Mouse (Mus musculus): ENCODE results near the gene Golt1a.

The Golt1a gene

DNA sequence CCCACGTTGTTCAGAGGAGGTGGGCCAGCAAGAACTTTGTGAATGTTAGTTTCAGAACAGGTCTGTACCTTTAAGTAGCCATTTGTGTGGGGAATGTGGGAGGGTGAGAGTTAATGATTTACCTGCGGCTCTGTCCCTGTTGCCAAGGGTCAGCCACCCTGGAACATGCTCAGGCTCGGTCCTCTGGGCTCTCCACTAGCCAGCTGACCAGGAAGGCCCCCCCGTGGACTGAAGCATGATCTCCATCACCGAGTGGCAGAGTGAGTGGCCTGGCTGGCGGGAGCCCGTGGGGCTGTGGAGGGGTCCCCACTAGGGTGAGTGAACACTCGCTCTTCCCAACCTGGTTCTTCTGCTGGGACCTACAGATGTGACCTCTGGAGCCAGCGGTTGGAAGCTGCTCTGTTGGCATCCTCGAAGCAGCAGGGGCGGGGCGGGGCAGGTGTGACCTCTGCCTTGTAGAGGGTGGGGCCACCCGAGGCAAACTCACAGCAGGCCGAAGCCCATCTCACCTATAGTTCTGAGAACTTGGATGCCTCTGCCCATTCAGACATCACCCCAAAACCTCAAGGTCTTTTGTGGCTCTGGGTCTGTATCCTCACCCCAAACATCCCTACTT, at the start of gene Golt1a:
Gene Golt1a, plus strand, starts transcription at position 149 of the 616 bp plus-strand sequence.
- no peak for DNase-seq (ENCODE audit: low spot score)

DNA sequence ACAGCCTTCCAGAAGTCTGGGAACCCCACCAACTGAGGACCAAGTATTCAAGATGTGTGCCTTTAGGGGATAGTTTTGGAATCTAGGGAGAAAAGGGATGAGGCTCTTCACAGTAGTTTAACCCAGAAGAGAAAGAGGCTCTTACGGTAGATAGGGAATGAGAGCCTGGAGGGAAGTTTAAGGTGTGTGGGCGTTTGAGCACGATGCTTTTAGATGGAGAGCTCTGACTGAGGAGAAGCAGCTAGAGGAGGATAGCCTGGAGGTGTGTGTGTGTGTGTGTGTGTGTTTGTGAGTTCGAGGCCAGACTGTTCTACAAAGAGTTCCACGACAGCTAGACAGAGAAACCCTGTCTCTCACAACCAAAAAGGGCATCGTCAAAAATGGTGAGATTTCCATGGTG, 47.0 kb upstream of the Golt1a start:
- no peak for DNase-seq (ENCODE audit: low spot score)

DNA sequence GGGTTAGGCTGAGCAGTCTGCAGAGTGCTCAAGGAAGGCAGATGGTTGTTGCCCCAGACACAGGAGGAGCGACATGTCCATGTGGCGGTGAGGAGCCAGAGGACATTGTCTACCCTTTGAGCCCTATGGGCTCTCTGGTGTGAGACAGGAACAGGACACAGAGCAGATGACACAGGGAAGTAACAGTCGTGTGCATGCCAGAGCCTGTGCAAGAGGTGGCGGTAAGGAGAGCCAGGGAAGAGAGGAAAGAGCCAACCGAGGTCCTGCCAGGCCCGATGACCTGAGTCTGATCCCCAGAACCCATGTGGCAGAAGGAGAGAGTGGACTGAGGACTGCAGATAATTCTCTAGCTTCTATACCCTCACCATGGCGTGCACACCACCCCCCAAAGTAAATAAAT, 46.5 kb upstream of the Golt1a start:
- DNase-seq (ENCODE audit: low spot score) = no peak

DNA sequence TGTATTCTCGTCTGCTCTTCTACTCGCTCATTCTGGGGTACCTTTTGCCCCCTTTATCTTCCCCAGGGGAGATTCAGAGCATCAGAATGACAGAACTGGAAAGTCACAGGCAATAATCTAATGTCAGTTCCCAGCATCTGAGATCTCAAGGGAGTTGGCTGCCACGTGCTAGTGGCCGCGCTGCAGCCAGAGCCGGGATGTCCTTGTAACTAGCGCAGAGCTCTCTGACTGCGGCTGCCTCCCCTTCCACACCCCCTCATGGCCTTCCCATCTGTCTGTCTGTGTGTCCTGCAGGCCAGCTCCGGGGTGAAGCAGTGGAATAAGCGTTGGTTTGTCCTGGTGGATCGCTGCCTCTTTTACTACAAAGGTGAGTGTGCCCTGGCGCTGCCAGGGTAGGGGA, 45.2 kb upstream of the Golt1a start:
- DNase-seq (ENCODE audit: low spot score) = no peak

DNA sequence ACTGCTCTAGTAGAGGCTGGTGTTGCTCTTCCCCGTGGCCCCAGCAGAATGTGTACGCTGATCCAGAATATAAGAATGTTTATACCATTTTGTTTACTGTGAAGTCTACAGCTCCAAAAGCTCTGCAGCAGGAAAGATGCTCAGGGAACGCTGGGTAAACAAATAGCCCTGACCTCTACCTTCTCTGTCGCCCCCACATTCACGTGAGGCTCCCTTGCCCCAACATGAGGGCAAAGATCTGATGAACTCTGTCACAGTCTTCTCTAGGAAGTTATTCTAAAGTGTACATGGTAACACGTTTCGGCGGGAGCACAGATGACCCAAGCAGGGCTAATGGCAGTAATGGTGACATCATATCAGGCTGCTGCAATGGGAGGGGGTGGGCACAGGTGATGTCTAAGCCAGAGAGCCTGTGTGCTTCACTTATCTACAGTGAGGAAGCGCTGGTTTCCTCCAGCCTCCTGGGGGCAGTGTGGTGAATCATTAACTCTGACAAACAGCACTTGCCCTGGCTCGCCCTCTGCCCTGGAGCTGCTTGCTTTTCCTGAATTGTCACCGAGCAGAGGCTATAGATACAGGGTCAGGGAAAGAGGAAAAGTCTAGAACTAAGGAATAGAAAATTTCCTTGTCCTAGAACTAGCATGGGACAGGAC, 44.4 kb upstream of the Golt1a start:
- DNase-seq (ENCODE audit: low spot score) = peak; percentile 39

DNA sequence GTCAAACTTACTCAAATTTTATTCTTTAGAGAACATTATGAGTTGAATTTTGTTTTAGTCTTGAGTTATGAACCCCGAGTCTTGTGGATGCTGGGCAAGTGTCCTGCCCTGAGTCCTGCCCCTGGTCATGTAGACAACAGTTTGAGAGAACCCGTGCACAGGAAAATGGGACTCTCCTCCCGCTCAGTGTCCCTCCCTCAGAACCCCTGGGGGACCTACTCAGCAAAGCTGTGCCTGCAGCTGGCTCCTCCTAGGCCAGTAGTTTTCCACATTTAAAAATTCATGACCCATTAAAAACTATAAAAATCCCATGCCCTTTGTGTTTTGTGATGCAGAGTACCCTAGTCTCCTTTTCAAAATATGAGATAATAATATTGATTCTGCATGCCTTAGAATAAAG, 42.5 kb upstream of the Golt1a start:
- DNase-seq (ENCODE audit: low spot score) = no peak

DNA sequence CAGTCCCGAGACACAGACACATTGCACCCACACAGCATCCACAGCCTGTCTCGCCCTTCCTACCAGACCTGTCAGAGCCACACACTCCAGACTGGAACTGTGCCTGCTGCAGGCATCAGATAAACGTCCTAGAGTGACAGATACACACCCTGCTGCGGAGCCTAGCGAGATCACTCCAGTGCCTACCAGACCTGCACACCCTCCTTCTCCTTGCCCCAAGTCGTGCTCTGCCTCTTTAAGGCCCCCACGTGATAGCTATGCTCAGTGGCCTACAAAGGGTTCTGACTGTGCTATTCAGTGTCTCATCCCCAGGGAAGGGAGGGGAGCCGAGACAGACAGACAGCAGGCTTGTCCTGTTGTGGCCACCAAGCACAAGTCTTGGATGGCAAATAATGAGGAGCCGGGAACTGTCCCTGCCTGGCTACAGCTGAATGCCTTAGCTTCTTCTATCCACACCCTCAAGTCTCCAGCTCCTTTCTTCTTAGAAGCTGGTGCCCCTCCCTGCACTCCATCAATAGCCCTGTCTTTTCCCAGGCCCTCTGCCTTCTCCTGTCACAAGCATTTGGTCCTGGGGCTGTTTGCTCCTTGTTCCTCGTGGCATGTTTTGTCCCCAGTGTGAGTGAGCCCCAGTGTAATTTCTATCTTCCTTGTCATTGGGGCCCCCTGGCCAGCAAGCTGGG, 41.6 kb upstream of the Golt1a start:
- peak; percentile 48 for DNase-seq (ENCODE audit: low spot score)

DNA sequence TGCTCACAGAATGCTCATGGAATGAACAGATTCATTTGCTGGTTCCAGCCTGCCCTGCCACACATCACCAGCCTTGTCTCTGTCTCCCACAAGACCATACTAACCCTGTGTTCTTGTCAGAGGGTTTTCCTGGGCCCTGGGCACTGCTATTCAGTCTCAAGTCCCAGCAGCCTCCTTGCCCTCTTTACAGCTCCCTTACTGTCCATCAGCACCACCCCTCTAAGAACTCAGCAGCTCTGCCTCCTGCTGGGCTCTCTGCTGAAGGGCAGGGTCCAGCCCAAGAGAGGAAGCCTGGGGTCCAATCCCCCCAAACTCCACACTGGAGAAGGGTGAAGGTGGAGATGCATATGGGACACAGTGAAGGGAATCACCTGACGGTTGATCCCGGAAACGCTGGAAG, 41.1 kb upstream of the Golt1a start:
- no peak for DNase-seq (ENCODE audit: low spot score)

DNA sequence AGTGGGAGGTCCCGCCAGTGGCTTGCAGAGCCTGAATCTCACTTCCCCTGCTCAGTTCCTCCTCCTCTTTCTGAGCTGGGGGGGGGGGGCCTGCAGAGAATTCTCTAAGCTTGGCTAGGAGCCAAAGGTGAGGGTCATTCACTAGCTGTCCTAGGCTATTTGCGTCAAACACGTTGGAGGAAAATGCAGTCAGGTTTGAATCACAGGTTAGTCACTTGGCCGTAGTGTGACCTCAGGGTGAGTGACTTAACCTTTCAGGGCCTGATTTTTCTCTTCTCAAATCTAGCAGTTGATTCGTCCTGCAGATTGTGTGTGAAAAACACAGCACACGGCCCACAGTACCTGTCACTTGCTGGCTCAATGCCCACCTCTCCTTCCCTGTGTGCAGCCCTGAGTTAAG, 39.3 kb upstream of the Golt1a start:
- no peak for DNase-seq (ENCODE audit: low spot score)

DNA sequence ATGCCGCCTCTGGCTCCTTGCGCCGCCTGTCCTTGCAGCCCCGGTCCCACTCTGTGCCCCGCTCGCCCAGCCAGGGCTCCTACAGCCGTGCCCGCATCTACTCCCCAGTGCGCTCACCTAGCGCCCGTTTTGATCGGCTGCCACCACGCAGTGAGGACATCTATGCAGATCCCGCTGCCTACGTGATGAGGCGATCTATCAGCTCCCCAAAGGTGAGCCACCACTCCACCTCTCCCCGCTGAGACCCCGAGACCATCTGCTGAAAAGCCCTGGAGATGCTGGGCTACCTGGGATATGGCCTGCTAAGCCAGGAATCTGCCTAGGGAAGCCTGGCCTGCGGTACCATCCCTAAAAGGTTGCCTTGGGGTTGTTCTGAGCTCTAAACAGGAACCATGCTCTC, 35.4 kb upstream of the Golt1a start:
- DNase-seq (ENCODE audit: low spot score) = no peak

DNA sequence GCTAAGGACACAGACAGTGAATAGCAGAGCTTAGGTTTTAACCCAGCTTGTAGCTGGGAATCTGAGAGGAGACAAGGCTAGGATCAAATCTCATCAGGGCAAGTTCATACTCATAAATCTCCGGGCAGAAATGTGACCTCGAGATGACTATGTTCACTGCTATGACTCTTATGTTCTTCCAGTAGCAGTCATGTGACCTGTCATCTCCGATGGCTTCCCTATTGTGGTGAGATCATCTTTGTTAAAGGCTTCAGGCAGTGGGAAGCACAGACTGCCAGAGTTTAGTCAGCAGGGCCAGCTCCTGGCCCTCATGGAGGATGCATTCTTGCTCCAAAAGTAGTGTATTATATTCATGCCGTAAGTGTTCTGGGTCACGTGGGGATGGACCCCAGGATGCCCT, 32.6 kb upstream of the Golt1a start:
- DNase-seq (ENCODE audit: low spot score) = no peak

DNA sequence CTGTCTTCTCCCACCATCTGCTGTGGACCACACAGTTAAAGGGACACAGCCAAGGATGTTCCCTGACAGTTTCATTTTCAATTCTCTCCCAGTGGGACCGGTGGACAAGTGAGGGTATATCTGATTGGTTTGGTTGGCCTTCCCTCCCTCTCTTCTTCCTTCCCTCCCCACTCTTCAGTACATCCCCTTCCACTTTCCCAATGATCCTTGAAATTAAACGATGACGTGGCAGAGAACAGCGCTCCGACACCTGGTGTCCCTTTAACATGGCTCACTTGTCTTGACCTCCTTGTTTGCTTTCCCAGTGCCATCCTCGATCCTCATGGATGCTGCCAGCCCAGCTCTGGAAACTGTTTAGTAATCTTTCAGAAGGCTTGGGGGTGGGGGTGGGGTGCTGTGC, 31.1 kb upstream of the Golt1a start:
- no peak for DNase-seq (ENCODE audit: low spot score)

DNA sequence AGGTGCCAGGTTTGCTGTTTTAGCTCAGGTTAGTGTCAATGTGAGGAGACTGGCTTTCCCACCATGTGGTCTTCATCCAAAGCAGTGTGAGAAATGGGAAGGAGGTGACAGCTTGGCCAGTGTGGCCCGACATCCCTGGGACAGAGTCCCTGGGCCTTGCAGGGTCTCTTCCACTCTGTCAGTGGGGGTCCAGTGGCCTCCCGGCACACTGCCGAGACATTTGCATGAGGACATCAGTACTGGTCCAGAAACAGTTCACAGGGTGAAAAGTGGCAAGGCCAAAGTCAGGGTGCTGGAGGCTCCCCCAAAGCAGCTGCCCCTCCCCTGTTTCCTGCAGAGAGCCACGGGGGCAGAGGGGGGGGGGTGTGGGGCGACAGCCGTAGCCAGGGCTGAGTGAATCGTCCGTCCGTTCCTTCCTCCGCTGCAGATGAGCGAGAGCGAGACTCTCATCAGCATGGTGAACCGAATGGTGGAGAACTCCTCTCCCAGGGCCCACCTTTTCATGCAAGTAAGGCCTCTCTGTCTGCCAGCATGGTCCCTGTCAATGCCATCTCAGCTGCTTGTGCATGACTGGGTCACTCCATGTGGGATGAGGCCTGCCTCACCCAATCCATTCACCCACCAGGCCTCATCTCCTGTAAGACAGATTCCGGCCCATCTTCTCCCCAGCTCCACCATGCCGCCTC, 30.5 kb upstream of the Golt1a start:
- no peak for DNase-seq (ENCODE audit: low spot score)

DNA sequence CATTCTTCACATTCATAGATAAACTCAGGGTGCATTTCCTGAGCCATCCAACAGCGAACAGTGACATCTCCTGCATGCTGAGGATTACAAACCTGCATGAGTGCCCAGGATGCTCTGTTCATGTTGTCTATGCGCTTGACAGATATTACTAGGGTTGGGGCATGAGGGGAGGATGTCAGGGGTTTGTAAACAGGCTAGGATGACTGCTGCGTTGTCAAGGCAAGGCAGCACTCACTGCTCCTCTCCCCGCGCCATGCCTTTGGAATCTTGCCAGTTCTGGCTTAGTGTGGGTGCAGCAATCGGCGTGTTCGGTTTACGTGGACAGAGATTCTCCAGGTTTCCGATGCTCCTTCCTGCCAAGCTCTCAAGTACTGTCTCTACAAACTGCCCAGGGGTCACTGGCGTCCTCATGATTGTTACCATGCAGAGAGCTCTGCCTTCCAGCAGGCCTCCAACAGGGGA, 29.9 kb upstream of the Golt1a start:
- no peak for DNase-seq (ENCODE audit: low spot score)

DNA sequence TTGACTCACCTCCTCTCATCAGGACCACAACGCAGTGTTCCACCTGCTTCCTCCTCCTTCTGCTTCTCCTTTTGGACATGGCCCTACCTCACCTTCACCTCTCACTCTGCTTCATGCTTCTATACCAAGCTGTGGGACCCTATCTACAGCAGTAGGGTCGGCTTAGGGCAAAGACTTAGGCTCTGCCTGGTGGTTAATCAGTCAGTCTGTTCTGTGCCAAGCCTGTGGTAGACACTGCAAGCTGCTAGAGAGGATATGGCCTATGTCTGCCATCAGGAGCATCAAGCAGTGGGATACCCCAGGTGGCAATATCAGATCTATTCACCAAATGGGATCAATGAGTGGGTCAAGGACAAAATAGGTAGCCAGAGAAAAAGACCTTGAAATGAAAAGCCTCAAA, 29.1 kb upstream of the Golt1a start:
- DNase-seq (ENCODE audit: low spot score) = no peak

DNA sequence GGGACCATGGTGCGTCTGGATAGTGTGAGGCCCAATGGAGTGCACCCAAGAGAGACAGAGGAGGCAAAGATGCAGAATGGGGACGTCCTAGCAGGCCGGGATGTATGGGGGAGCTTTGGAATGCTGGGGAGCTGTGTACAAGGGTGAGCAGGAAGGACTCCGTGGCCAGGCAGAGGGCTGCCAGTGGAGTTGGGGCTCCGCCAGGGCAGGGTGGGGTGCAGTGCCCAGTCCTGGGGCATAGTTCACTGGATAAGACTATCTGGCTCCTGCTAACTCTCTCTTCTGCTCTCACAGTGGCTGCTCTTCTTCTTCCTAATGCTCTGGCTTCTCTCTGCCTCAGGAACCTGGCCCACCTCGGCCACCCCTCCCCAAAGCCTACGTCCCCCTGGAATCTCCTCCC, 23.7 kb upstream of the Golt1a start:
- no peak for DNase-seq (ENCODE audit: low spot score)

DNA sequence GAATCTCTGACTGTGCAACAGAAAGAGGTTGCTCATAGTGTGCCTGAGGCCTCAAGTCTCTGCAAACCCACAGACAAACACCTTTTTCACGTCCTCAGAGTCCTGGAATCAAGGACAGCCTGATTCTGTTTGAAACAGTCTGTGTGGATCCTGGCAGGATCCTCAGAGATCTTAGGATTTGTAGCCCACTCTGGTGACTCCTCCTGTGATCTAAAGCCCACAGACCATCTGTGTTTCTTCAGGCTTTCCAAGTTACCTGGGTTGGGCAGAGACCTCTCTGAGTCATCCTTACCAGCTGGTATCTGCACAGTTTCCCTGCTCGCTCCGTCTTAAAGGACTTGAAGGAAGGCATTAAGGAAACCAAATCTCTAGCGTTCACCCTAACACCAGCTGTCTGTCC, 22.5 kb upstream of the Golt1a start:
- no peak for DNase-seq (ENCODE audit: low spot score)

DNA sequence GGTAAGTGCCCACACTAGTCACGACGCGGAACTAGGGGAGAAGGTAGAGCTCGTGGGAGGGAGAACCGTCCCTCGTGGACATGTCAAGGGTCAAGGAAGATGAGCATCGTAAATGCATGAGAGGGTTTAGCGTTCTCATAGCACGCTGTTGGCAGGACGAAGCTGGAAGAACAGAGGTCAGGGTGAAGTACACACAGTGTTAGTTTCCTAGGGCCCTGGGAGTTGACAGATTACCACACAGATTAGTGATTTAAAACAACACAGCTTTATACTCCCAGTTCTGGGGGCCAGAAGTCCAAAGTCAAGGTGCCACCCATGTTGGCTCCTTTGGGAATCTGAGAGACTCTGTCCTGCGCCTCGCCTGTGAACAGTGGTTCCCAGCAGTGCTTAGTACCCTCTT, 21.7 kb upstream of the Golt1a start:
- no peak for DNase-seq (ENCODE audit: low spot score)

DNA sequence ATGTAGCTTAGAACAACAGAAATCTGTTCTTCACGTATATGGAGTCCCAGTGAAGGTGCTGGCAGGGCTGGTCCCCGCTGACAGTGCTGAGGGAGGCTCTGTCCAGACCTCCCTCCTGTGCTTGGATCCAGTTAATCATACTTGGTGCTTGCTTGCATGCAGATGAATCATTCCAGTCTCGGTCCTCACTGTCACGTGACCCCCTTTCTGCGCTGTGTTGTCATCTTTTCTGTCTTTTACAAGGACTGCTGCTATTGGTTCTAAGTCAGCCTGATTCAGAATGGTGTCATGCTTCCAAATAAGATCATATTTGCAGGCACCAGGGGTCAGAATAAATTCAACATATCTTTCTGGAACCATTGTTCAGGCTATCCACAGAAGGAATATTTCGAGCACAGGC, 17.7 kb upstream of the Golt1a start:
- no peak for DNase-seq (ENCODE audit: low spot score)

DNA sequence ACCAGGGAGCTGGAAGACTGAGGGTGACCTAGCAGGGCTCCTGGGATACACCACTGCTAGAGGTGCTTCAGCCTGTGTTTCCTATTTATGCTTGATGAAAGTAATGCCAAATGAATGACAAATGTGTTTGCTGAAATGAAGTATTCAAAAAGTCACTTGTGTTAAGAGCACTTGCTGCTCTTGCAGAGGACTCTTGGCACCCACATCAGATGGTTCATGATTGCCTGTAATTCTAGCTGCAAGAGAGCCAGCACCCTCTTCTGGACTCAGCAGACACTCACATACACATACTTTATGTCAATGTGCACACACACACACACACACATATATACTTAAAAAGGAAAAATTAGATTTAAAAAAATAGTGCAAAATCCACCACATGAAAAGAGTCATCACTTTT, 17.0 kb upstream of the Golt1a start:
- no peak for DNase-seq (ENCODE audit: low spot score)

DNA sequence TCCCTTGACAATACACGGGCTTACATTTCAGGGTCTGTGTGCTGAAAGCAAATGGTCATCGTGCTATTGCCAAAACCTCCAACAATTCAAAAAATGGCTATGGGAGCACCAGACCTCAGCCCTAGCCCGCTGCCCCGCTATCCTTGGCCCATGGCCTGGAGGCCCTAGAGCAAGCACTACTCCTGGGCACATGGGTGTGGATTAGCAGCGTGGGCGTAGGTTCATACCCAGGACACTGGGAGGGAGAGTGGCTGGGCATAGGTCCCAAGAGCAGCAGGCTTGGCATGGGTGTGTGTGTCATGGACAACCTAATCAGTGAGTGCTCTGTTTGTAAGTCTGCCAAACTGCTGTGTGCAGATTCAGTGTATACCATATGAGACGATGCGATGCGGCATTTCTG, 13.2 kb upstream of the Golt1a start:
- no peak for DNase-seq (ENCODE audit: low spot score)

DNA sequence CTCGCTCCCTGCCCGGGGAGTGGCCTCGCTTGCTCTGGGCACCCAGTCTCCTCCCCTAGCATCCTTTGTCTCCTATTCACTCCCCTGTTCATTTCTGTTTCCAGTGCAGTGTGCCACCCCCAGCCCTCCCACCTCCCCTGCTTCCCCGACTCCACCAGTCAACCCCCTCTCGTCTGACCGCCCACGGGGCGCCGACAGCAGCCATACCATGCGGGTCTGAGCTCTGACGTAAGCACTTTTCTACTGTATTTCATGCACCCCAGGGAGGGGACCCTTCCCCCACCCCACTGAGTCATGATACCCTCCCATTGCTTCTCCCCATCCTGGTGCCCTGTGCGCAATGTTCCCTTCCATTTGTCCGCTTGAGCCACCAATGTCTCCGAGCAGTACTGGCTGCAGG, 10.8 kb upstream of the Golt1a start:
- DNase-seq (ENCODE audit: low spot score) = no peak

DNA sequence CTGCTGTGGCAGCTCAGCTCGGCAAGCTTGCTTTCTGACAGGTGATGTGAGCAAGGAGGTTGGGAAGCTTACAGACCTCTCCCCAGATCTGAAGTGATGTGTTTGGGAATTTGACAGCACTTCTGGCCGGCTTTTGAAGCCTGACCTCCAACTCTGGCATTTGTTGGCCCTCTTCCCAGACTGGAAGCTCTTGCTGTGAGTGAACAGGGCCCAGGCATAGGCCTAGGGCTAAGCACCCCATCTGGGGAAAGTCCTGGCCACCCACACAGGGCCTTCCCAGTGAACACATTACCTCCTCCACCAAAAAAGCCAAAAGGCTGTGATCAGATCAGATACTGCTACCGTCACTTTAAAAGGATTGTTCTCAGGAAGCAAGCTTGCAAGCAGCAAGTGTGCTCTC, 7.1 kb upstream of the Golt1a start:
- no peak for DNase-seq (ENCODE audit: low spot score)
